Mouse (Mus musculus) liver, embryonic 16.5 days (tissue): ENCODE measurements around the gene Gm3238. TPM values are rescaled to one million over a fixed set of nuclear protein-coding genes. Genes with fewer than 3 reads are reported as not detected.
"Not testable (repeated sequence)": the region's sequence is repeated elsewhere in the genome, so short reads cannot be mapped to it uniquely, and the experiment has no call there.

Experiments used
- ATAC-seq: fragments of 200-750 bp; cut with Nextera tagmentation; 2 replicates; pipeline ENCODE4 v1.8.0; 2017; ENCODE audit warnings: low read depth, mild to moderate bottlenecking, moderate number of reproducible peaks, moderate library complexity
- H3K27ac ChIP-seq: fragments of 300-500 bp; sonication (generic); 2 replicates; pipeline ENCODE4 v1.5.1; 2014; ENCODE audit warnings: mild to moderate bottlenecking, low read length
- H3K27me3 ChIP-seq: fragments of 300-500 bp; sonication (generic); 2 replicates; pipeline ENCODE4 v1.6.1; 2014; ENCODE audit warnings: low read depth, low read length, mixed read lengths; ENCODE audit not compliant: control insufficient read depth, insufficient read depth
- H3K36me3 ChIP-seq: fragments of 300-500 bp; sonication (generic); 2 replicates; pipeline ENCODE4 v1.6.1; 2014; ENCODE audit warnings: mild to moderate bottlenecking; ENCODE audit not compliant: control insufficient read depth, insufficient read depth
- H3K4me1 ChIP-seq: fragments of 300-500 bp; sonication (generic); 2 replicates; pipeline ENCODE4 v1.6.1; 2014; ENCODE audit warnings: low read depth, low read length, mixed read lengths; ENCODE audit not compliant: control insufficient read depth
- H3K4me2 ChIP-seq: fragments of 300-500 bp; sonication (generic); 2 replicates; pipeline ENCODE4 v1.6.1; 2014; ENCODE audit warnings: low read depth, low read length, mixed read lengths
- H3K4me3 ChIP-seq: fragments of 300-500 bp; sonication (generic); 2 replicates; pipeline ENCODE4 v1.5.1; 2014; ENCODE audit warnings: low read depth, mild to moderate bottlenecking, low read length
- H3K9ac ChIP-seq: fragments of 300-500 bp; sonication (generic); 2 replicates; pipeline ENCODE4 v1.6.1; 2014; ENCODE audit warnings: low read depth, low read length
- H3K9me3 ChIP-seq: fragments of 300-500 bp; sonication (generic); replicated peaks from 2 replicates; pipeline ENCODE4 v1.6.1; 2016; ENCODE audit warnings: low read length; ENCODE audit not compliant: control insufficient read depth
- WGBS: fragments of 180-500 bp; shearing (Covaris S2); extraction: QIAGEN DNeasy Blood & Tissue Kit; methylation state at CpG from one replicate; pipeline ENCODE4 v1.1.7; 2014; ENCODE audit not compliant: insufficient replicate concordance; 5-methylcytosine and 5-hydroxymethylcytosine counted together
- polyA plus RNA-seq: library from polyadenylated mRNA; unstranded; fragments of >200 nt; fragmentation: Nextera tagmentation; extraction: Ambion mirVana; gene quantifications from 2 replicates; pipeline ENCODE4 v1.2.1, GENCODE M21; 2015

Gene Gm3238
- polyA plus RNA-seq, 1 experiment from 2014 or later, result not detected

DNA sequence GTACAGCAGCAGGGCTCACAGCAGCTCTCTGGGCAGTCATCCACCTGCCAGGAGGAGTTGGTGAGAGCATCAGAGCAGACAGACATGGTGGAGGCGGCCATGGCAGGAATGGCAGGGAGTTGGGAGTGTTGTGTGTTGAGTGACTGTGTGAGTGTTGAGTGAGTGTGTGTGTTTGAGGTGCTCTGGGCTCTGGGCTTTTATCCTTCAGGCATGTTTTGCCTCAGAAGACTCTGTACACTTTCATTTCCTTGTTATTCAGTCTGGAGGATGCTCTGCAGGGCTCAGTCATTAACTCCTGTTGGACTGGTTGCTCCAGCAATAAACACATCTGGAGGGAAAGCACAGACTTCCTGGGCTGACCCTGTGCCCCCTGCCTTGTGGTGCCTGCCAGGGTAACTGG lies 11.5 kb downstream of the Gm3238 start, which contains the start of gene Gm3233:
Gene Gm3233 (minus strand): TSS at position 101 of the 400 bp plus-strand sequence.
- not testable (repeated sequence) for H3K36me3 ChIP-seq
- no CpG with 5 or more reads among the region's 1 CpGs for WGBS

GRCm38 (mm10) chr10:77753448-77753847 lies 17.7 kb downstream of the Gm3238 start:
- Histone ChIP-seq H3K4me3 (no peak overlapping the region), H3K27me3 (no peaks in the 10 kb centered on the region), H3K36me3 (no peaks in the 10 kb centered on the region), H3K4me2 (no peak overlapping the region), H3K9ac (no peak overlapping the region), H3K4me1 (no peaks in the 10 kb centered on the region), H3K9me3 (no peaks in the 10 kb centered on the region), H3K27ac (no peak overlapping the region)
- ATAC-seq, result no peak

More for the DNA sequence above, 11.5 kb downstream of the Gm3238 start, which contains the start of gene Gm3233:
- not testable (repeated sequence) for H3K9me3 ChIP-seq, H3K4me2 ChIP-seq, ATAC-seq, H3K27ac ChIP-seq, H3K27me3 ChIP-seq, H3K4me1 ChIP-seq, H3K4me3 ChIP-seq, H3K9ac ChIP-seq

DNA sequence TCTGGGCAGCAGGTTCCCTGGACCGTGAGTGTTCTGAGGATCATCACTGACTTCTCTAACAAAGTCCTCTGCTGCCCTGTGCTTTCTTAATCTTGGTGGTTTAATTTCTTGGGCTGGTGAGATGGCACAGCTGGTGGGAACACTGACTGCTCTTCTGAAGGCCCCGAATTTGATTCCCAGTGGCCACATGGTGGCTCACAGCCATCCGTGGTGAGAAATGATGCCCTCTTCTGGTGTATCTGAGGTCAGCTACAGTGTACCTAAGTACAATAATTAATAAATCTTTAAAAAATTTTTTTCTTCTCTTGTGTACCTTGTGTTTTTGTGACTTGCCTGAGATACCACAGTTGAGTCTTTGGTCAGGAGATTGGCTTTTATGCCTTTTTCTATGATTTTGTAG lies 18.8 kb downstream of the Gm3238 start:
- not testable (repeated sequence) for H3K9ac ChIP-seq, H3K27me3 ChIP-seq, H3K4me1 ChIP-seq, H3K27ac ChIP-seq, H3K36me3 ChIP-seq, H3K4me3 ChIP-seq, H3K9me3 ChIP-seq, ATAC-seq, H3K4me2 ChIP-seq
- 41% methylated on average over 3 of the region's 3 CpGs for WGBS

- H3K9ac ChIP-seq, H3K4me3 ChIP-seq, ATAC-seq, H3K4me1 ChIP-seq, H3K27ac ChIP-seq, H3K27me3 ChIP-seq, H3K36me3 ChIP-seq, H3K4me2 ChIP-seq, H3K9me3 ChIP-seq: not testable (repeated sequence)
- 44% methylated on average over 1 of the region's 1 CpGs for WGBS
Observed at GRCm38 (mm10) chr10:77751254-77751653, 19.9 kb downstream of the Gm3238 start, which contains the start of gene Gm9736. Gene Gm9736, minus strand, starts transcription at chr10:77751354.

DNA sequence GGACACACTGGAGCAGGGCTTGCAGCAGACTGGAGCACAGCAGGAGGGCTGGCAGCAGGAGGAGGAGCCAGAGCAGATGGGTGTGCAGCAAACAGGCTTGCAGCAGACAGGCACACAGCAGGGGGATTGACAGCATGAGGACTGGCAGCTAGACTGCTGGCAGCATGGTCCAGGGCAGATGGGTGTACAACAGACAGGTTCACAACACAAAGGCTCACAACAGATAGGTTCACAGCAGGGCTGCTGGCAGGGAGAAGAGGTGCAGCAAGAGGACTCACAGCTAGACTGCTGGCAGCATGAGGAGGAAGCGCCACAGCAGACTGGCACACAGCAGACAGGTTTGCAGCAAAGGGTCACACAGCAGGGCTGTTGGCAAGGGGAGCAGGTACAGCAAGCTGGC lies 20.4 kb downstream of the Gm3238 start:
- not testable (repeated sequence) for ATAC-seq, H3K27ac ChIP-seq, H3K4me1 ChIP-seq, H3K9me3 ChIP-seq, H3K4me3 ChIP-seq, H3K27me3 ChIP-seq, H3K36me3 ChIP-seq, H3K4me2 ChIP-seq, H3K9ac ChIP-seq
- 50% methylated on average over 1 of the region's 1 CpGs for WGBS

GRCm38 (mm10) chr10:77741924-77742688 lies 29.0 kb downstream of the Gm3238 start, which contains the start of gene Gm18596:
Gene Gm18596, minus strand, starts transcription at chr10:77742638.
- not testable (repeated sequence) for H3K27ac ChIP-seq, H3K4me1 ChIP-seq, H3K4me2 ChIP-seq, H3K4me3 ChIP-seq, H3K27me3 ChIP-seq, H3K9ac ChIP-seq, ATAC-seq, H3K9me3 ChIP-seq, H3K36me3 ChIP-seq
- WGBS, result 47% methylated on average over 4 of the region's 5 CpGs

- Histone ChIP-seq H3K4me3 (no peak overlapping the region), H3K27ac (no peak overlapping the region), H3K4me2 (no peak overlapping the region), H3K27me3 (no peaks in the 10 kb centered on the region), H3K4me1 (no peaks in the 10 kb centered on the region), H3K36me3 (no peaks in the 10 kb centered on the region), H3K9me3 (no peaks in the 10 kb centered on the region), H3K9ac (no peak overlapping the region)
- 49% methylated on average over 4 of the region's 4 CpGs for WGBS
- ATAC-seq, result no peak
Observed at GRCm38 (mm10) chr10:77738929-77739328, 32.2 kb downstream of the Gm3238 start.

- no peak for ATAC-seq
- no peak overlapping the region for H3K9ac ChIP-seq
- H3K4me1 ChIP-seq, result no peaks in the 10 kb centered on the region
- no peaks in the 10 kb centered on the region for H3K27me3 ChIP-seq
- no peak overlapping the region for H3K4me2 ChIP-seq
- no peaks in the 10 kb centered on the region for H3K36me3 ChIP-seq
- no peaks in the 10 kb centered on the region for H3K9me3 ChIP-seq
- WGBS, result 70% methylated on average over 1 of the region's 1 CpGs
- H3K4me3 ChIP-seq, result no peak overlapping the region
- H3K27ac ChIP-seq, result no peak overlapping the region
Observed at GRCm38 (mm10) chr10:77735928-77736327, 35.2 kb downstream of the Gm3238 start.

GRCm38 (mm10) chr10:77729241-77729640 lies 41.9 kb downstream of the Gm3238 start:
- Histone ChIP-seq H3K4me3 (no peak overlapping the region), H3K27ac (no peak overlapping the region), H3K4me2 (no peak overlapping the region), H3K9ac (no peak overlapping the region), H3K27me3 (no peaks in the 10 kb centered on the region), H3K4me1 (no peaks in the 10 kb centered on the region), H3K9me3 (no peaks in the 10 kb centered on the region), H3K36me3 (no peaks in the 10 kb centered on the region)
- WGBS, result 43% methylated on average over 4 of the region's 4 CpGs
- no peak for ATAC-seq
